Mouse (Mus musculus): ENCODE results near the gene Olfr769. TPM values are rescaled to one million over a fixed set of nuclear protein-coding genes. Genes with fewer than 3 reads are reported as not detected.
"Not testable (repeated sequence)": the region's sequence is repeated elsewhere in the genome, so short reads cannot be mapped to it uniquely, and the experiment has no call there.

Olfr769 gene
- not detected in 2 replicates for polyA plus RNA-seq (2015; fragmentation: Nextera tagmentation; extraction: Ambion mirVana)

- no peak for ATAC-seq (ENCODE audit: low FRiP score, low TSS enrichment)
- Histone ChIP-seq H3K27ac (replicated peaks) (no peak within 1 kb of the TSS), H3K4me2 (replicated peaks; ENCODE audit: low read depth) (no peak within 1 kb of the TSS), H3K9ac (ENCODE audit: low read length) (no peak within 1 kb of the TSS), H3K4me1 (replicated peaks; ENCODE audit: control insufficient read depth, insufficient read depth) (no peaks in the 10 kb centered on the region), H3K36me3 (ENCODE audit: control insufficient read depth, insufficient read depth, low read length) (no peaks in the 10 kb centered on the region), H3K4me3 (ENCODE audit: low read depth, low read length) (no peak within 1 kb of the TSS), H3K27me3 (ENCODE audit: control insufficient read depth, insufficient read depth, low read length) (no peaks in the 10 kb centered on the region), H3K9me3 (ENCODE audit: control insufficient read depth, low read length) (no peaks in the 10 kb centered on the region)
- no peak for DNase-seq (ENCODE audit: low spot score)
- WGBS: 57% methylated on average over 2 of the region's 2 CpGs
- no peak for TF ChIP-seq EP300 (optimal IDR thresholded peaks at IDR 0.05)
- no peak for TF ChIP-seq CTCF (IDR thresholded peaks at IDR 0.05; ENCODE audit: low read depth)
These were observed at the start of gene Olfr769 for GRCm38 (mm10) chr10:129117761-129118160. Olfr769 (minus strand) TSS chr10:129117861.

GRCm38 (mm10) chr10:129164651-129165050, 47.0 kb upstream of the Olfr769 start, which contains the start of gene Olfr771:
Olfr771 (minus strand) TSS chr10:129164751.
- 80% methylated on average over 1 of the region's 1 CpGs for WGBS
- TF ChIP-seq CTCF (IDR thresholded peaks at IDR 0.05; ENCODE audit: low read depth) (no peak), EP300 (optimal IDR thresholded peaks at IDR 0.05) (no peak)
- Histone ChIP-seq H3K4me1 (replicated peaks; ENCODE audit: control insufficient read depth, insufficient read depth) (no peaks in the 10 kb centered on the region), H3K9ac (ENCODE audit: low read length) (no peak within 1 kb of the TSS), H3K27me3 (ENCODE audit: control insufficient read depth, insufficient read depth, low read length) (no peaks in the 10 kb centered on the region), H3K4me3 (ENCODE audit: low read depth, low read length) (no peak within 1 kb of the TSS), H3K36me3 (ENCODE audit: control insufficient read depth, insufficient read depth, low read length) (no peaks in the 10 kb centered on the region), H3K9me3 (ENCODE audit: control insufficient read depth, low read length) (no peaks in the 10 kb centered on the region), H3K27ac (replicated peaks) (no peak within 1 kb of the TSS), H3K4me2 (replicated peaks; ENCODE audit: low read depth) (no peak within 1 kb of the TSS)
- ATAC-seq (ENCODE audit: low FRiP score, low TSS enrichment): no peak
- DNase-seq (ENCODE audit: low spot score): no peak

GRCm38 (mm10) chr10:129138898-129139297, 21.2 kb upstream of the Olfr769 start, which contains the start of gene Olfr770:
Olfr770 (minus strand) TSS chr10:129138998.
- Histone ChIP-seq H3K4me2 (replicated peaks; ENCODE audit: low read depth) (no peak within 1 kb of the TSS), H3K9me3 (ENCODE audit: control insufficient read depth, low read length) (no peaks in the 10 kb centered on the region), H3K36me3 (ENCODE audit: control insufficient read depth, insufficient read depth, low read length) (no peaks in the 10 kb centered on the region), H3K9ac (ENCODE audit: low read length) (no peak within 1 kb of the TSS), H3K4me3 (ENCODE audit: low read depth, low read length) (no peak within 1 kb of the TSS), H3K27me3 (ENCODE audit: control insufficient read depth, insufficient read depth, low read length) (no peaks in the 10 kb centered on the region), H3K27ac (replicated peaks) (no peak within 1 kb of the TSS), H3K4me1 (replicated peaks; ENCODE audit: control insufficient read depth, insufficient read depth) (no peaks in the 10 kb centered on the region)
- DNase-seq (ENCODE audit: low spot score) (no peak), ATAC-seq (ENCODE audit: low FRiP score, low TSS enrichment) (no peak)
- WGBS: 85% methylated on average over 2 of the region's 2 CpGs
- TF ChIP-seq CTCF (IDR thresholded peaks at IDR 0.05; ENCODE audit: low read depth) (no peak), EP300 (optimal IDR thresholded peaks at IDR 0.05) (no peak)

GRCm38 (mm10) chr10:129115146-129115545, 2.5 kb downstream of the Olfr769 start:
- 90% methylated on average over 3 of the region's 3 CpGs for WGBS
- Histone ChIP-seq H3K27me3 (ENCODE audit: control insufficient read depth, insufficient read depth, low read length) (no peaks in the 10 kb centered on the region), H3K4me3 (ENCODE audit: low read depth, low read length) (no peak overlapping the region), H3K36me3 (ENCODE audit: control insufficient read depth, insufficient read depth, low read length) (no peaks in the 10 kb centered on the region), H3K9me3 (ENCODE audit: control insufficient read depth, low read length) (no peaks in the 10 kb centered on the region), H3K9ac (ENCODE audit: low read length) (no peak overlapping the region), H3K27ac (replicated peaks) (no peak overlapping the region), H3K4me2 (replicated peaks; ENCODE audit: low read depth) (no peak overlapping the region), H3K4me1 (replicated peaks; ENCODE audit: control insufficient read depth, insufficient read depth) (no peaks in the 10 kb centered on the region)
- TF ChIP-seq CTCF (IDR thresholded peaks at IDR 0.05; ENCODE audit: low read depth) (no peak), EP300 (optimal IDR thresholded peaks at IDR 0.05) (no peak)
- ATAC-seq (ENCODE audit: low FRiP score, low TSS enrichment): no peak
- DNase-seq (ENCODE audit: low spot score): no peak

- Histone ChIP-seq H3K4me1 (replicated peaks; ENCODE audit: control insufficient read depth, insufficient read depth) (no peaks in the 10 kb centered on the region), H3K36me3 (ENCODE audit: control insufficient read depth, insufficient read depth, low read length) (no peaks in the 10 kb centered on the region), H3K4me3 (ENCODE audit: low read depth, low read length) (no peak overlapping the region), H3K27ac (replicated peaks) (no peak overlapping the region), H3K4me2 (replicated peaks; ENCODE audit: low read depth) (no peak overlapping the region), H3K9me3 (ENCODE audit: control insufficient read depth, low read length) (no peaks in the 10 kb centered on the region), H3K27me3 (ENCODE audit: control insufficient read depth, insufficient read depth, low read length) (no peaks in the 10 kb centered on the region), H3K9ac (ENCODE audit: low read length) (no peak overlapping the region)
- WGBS: 23% methylated on average over 3 of the region's 3 CpGs
- no peak for DNase-seq (ENCODE audit: low spot score)
- ATAC-seq (ENCODE audit: low FRiP score, low TSS enrichment): no peak
- TF ChIP-seq EP300 (optimal IDR thresholded peaks at IDR 0.05) (no peak), CTCF (IDR thresholded peaks at IDR 0.05; ENCODE audit: low read depth) (no peak)
These were observed 16.4 kb downstream of the Olfr769 start for GRCm38 (mm10) chr10:129101231-129101630.

- 75% methylated on average over 1 of the region's 1 CpGs for WGBS
- H3K4me3 ChIP-seq (ENCODE audit: low read depth, low read length): no peak within 1 kb of the TSS
- no peaks in the 10 kb centered on the region for H3K9me3 ChIP-seq (ENCODE audit: control insufficient read depth, low read length)
- H3K9ac ChIP-seq (ENCODE audit: low read length): no peak within 1 kb of the TSS
- no peak within 1 kb of the TSS for H3K4me2 ChIP-seq (replicated peaks; ENCODE audit: low read depth)
- no peak for TF ChIP-seq EP300 (optimal IDR thresholded peaks at IDR 0.05)
- no peak for TF ChIP-seq CTCF (IDR thresholded peaks at IDR 0.05; ENCODE audit: low read depth)
- no peaks in the 10 kb centered on the region for H3K4me1 ChIP-seq (replicated peaks; ENCODE audit: control insufficient read depth, insufficient read depth)
- no peak for DNase-seq (ENCODE audit: low spot score)
- no peaks in the 10 kb centered on the region for H3K36me3 ChIP-seq (ENCODE audit: control insufficient read depth, insufficient read depth, low read length)
- no peaks in the 10 kb centered on the region for H3K27me3 ChIP-seq (ENCODE audit: control insufficient read depth, insufficient read depth, low read length)
- H3K27ac ChIP-seq (replicated peaks): no peak within 1 kb of the TSS
- ATAC-seq (ENCODE audit: low FRiP score, low TSS enrichment): no peak
These were observed 18.4 kb downstream of the Olfr769 start, which contains the start of gene Olfr768 for GRCm38 (mm10) chr10:129099275-129099674. Olfr768 (minus strand) TSS chr10:129099375.

GRCm38 (mm10) chr10:129082810-129083209, 34.9 kb downstream of the Olfr769 start, which contains the start of gene Olfr767:
Olfr767 (minus strand) TSS chr10:129082910.
- not testable (repeated sequence) for H3K9me3 ChIP-seq (ENCODE audit: control insufficient read depth, low read length); DNase-seq (ENCODE audit: low spot score); H3K27ac ChIP-seq (replicated peaks); H3K36me3 ChIP-seq (ENCODE audit: control insufficient read depth, insufficient read depth, low read length); H3K4me3 ChIP-seq (ENCODE audit: low read depth, low read length); ATAC-seq (ENCODE audit: low FRiP score, low TSS enrichment); H3K9ac ChIP-seq (ENCODE audit: low read length); H3K27me3 ChIP-seq (ENCODE audit: control insufficient read depth, insufficient read depth, low read length); H3K4me1 ChIP-seq (replicated peaks; ENCODE audit: control insufficient read depth, insufficient read depth); H3K4me2 ChIP-seq (replicated peaks; ENCODE audit: low read depth)

Measured in stomach, postnatal 0 days (tissue).